Mouse (Mus musculus) urinary bladder, postnatal 36 days (tissue): ENCODE measurements at regions not wholly inside any gene's neighbourhood (a gene's known extent, or its start where the extent isn't known, plus 50 kb on each side); places are given as distances from the start of the nearest gene placed in this dataset.

Experiments
- DNase-seq, 2 experiments: peaks; one replicate each; pipeline ENCODE4 v3.0.0; 2022; ENCODE audit warnings: low spot score in 2 of 2, mixed read lengths in 1 of 2

GRCm38 (mm10) chr13:46222031-46222430 is 51.5 kb upstream of the Stmnd1 start:
- DNase-seq = peak in 1 of 2 experiments; percentile 6

GRCm38 (mm10) chr13:46218101-46218701 is 55.3 kb upstream of the Stmnd1 start:
- peak; percentile 13 to 43 for DNase-seq

- DNase-seq = no peak
These were observed 56.3 kb upstream of the Stmnd1 start for GRCm38 (mm10) chr13:46216954-46217838.

- no peak for DNase-seq
These were observed 70.0 kb upstream of the Stmnd1 start for GRCm38 (mm10) chr13:46203551-46203950.

GRCm38 (mm10) chr13:46202586-46202985 is 70.9 kb upstream of the Stmnd1 start:
- DNase-seq = no peak

- DNase-seq = no peak
These were observed 72.4 kb upstream of the Stmnd1 start for GRCm38 (mm10) chr13:46201029-46201599.

GRCm38 (mm10) chr13:46193131-46193530 is 80.4 kb upstream of the Stmnd1 start:
- DNase-seq = no peak

- DNase-seq = no peak
These were observed 83.8 kb upstream of the Stmnd1 start for GRCm38 (mm10) chr13:46189726-46190125.

- DNase-seq = no peak
These were observed 90.7 kb upstream of the Stmnd1 start for GRCm38 (mm10) chr13:46182851-46183250.

- peak in 1 of 2 experiments; percentile 38 for DNase-seq
These were observed 92.9 kb upstream of the Stmnd1 start for GRCm38 (mm10) chr13:46180606-46181133.

GRCm38 (mm10) chr13:46179916-46180315 is 93.6 kb upstream of the Stmnd1 start:
- DNase-seq = no peak

- no peak for DNase-seq
These were observed 100.4 kb upstream of the Stmnd1 start for GRCm38 (mm10) chr13:46173103-46173502.

- DNase-seq = peak; percentile 60 to 79
These were observed 111.5 kb upstream of the Stmnd1 start for GRCm38 (mm10) chr13:46162025-46162374.

GRCm38 (mm10) chr13:46161261-46162024 is 112.1 kb upstream of the Stmnd1 start:
- DNase-seq = peak; percentile 10 to 50

- DNase-seq = no peak
These were observed 114.2 kb upstream of the Stmnd1 start for GRCm38 (mm10) chr13:46159354-46159753.

GRCm38 (mm10) chr13:46153282-46154260 is 120.0 kb upstream of the Stmnd1 start:
- DNase-seq = no peak

- DNase-seq = no peak
These were observed 133.5 kb upstream of the Stmnd1 start for GRCm38 (mm10) chr13:46140006-46140405.

GRCm38 (mm10) chr13:46139251-46139650 is 134.3 kb upstream of the Stmnd1 start:
- no peak for DNase-seq

- DNase-seq = no peak
These were observed 138.1 kb upstream of the Stmnd1 start for GRCm38 (mm10) chr13:46135411-46135810.

- no peak for DNase-seq
These were observed 144.2 kb upstream of the Stmnd1 start for GRCm38 (mm10) chr13:46129236-46129855.
